Mouse (Mus musculus): ENCODE results near the gene Myo3b.

DNA sequence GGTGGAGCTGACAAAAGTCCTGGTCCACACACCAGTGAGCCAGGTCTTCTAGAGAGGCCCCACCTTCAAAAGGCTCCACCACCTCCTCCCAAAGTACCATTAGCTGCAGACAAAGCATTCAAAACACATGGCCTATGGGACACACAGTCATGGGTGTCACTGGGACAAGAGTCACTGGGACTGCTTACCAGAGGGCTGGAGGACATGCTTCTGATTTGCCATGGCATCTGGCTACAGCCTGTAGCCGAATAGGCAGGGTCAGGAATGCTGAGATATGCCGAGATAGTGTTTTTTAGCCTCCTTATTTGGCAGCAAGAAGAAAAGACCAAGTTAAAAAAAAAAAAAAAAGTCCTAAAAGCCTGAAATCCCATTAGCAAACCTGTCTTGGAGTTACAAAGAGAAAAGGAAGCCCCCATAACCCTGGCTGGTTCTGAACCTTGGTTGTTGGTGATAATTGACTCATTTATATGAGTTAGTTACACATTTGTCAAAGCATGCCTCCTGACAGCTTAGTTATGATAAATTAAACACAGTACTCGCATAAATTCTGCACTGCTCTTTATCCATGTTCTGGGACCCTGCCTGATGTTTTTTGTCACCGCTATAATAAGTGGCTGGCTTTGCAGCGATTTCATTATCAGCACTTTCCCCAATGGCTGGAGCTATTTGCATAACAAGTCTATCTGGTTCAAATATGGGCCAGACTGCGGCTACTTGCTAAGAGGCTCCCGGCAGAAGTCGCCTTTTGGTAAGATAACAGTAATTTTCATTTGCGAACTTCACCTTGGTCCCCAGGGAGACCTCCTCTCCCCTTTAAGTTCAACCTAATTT, 156.7 kb downstream of the Myo3b start:
- TF ChIP-seq CTCF (IDR thresholded peaks at IDR 0.05) = no peak
- no peak for TF ChIP-seq POLR2A (IDR thresholded peaks at IDR 0.05; ENCODE audit: insufficient read depth, low read depth, low read length)
- no peak for TF ChIP-seq EP300 (IDR thresholded peaks at IDR 0.05; ENCODE audit: insufficient read depth, low read depth, low read length)

Measured in heart, adult 2 months (tissue).